ENCODE assay signal across 12 mouse cellular contexts in the genomic region with DNA sequence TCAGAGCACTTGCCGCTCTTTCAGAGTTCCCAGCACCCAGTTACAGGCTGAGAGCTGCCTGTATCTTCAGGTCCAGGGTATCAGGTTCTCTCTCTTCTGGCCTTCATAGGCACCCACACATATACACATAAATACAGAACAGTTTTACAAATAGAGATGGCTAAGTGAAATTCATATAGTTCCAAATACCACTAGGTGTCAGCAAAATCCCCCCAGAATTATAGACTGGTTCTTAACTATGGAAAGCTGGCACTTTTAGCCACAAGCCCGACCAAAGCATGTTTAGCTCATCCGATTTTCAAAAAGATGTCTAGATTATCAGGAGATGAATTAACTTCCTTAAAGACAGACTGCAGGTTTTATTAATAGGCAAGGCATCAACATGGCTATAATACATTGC.
A peak's percentile ranks its signal among the peaks of the same experiment; 100 is the strongest.
DNase-seq lines count a peak whose midpoint lies in the region; ATAC-seq and TF ChIP-seq lines count a peak whose summit lies in the region.
"Had no signal": no experiment of that assay in that cellular context is flagged by ENCODE, and none has a peak within 500 bp of the region (broad histone marks: within the 10 kb centered on the region; RNA-seq: fewer than 3 reads in every experiment).

No protein-coding gene starts in this region.

- intact Hi-C loops in heart, adult 2 months (cut with DNase I): no loop called here

- TF ChIP-seq EP300 in heart, adult 2 months (IDR thresholded peaks at IDR 0.05; ENCODE audit: insufficient read depth, low read depth, low read length): no peak

- H3K4me2 ChIP-seq in limb, embryonic 14.5 days (replicated peaks; ENCODE audit: low read depth, low read length, severe bottlenecking): no peak overlapping the region
- H3K4me2 ChIP-seq: neural tube, embryonic 13.5 days had no signal

- TF ChIP-seq CTCF in heart, adult 2 months (IDR thresholded peaks at IDR 0.05): 0 out of 2 replicates have a peak, but pooled peaks have one; percentile 12

- H3K9ac ChIP-seq in heart, adult 2 months (ENCODE audit: low read depth, low read length): no peak overlapping the region
- H3K9ac ChIP-seq in limb, embryonic 14.5 days (ENCODE audit: low read depth, low read length, severe bottlenecking): no peak overlapping the region
- H3K9ac ChIP-seq: neural tube, embryonic 13.5 days had no signal

- no peaks in the 10 kb centered on the region for H3K9me3 ChIP-seq in limb, embryonic 14.5 days (ENCODE audit: control insufficient read depth, low read length)
- H3K9me3 ChIP-seq in limb, embryonic 10.5 days (replicated peaks): no peaks in the 10 kb centered on the region
- H3K9me3 ChIP-seq: neural tube, embryonic 13.5 days had no signal

- no peaks in the 10 kb centered on the region for H3K4me1 ChIP-seq in heart, adult 2 months (ENCODE audit: control insufficient read depth, insufficient read depth, low read length)
- H3K4me1 ChIP-seq in limb, embryonic 14.5 days (ENCODE audit: control insufficient read depth, insufficient read depth, low read length): no peaks in the 10 kb centered on the region
- H3K4me1 ChIP-seq in limb, embryonic 10.5 days: no peaks in the 10 kb centered on the region
- H3K4me1 ChIP-seq: heart, embryonic 10.5 days; neural tube, embryonic 13.5 days had no signal

- WGBS in heart, adult 2 months: 51% methylated on average over 3 of the region's 3 CpGs
- 67% methylated on average over 3 of the region's 3 CpGs for WGBS in limb, embryonic 14.5 days
- 78% methylated on average over 3 of the region's 3 CpGs for WGBS in limb, embryonic 10.5 days

- H3K4me3 ChIP-seq in heart, adult 2 months: no peak overlapping the region
- H3K4me3 ChIP-seq in limb, embryonic 14.5 days (replicated peaks; ENCODE audit: low read length): no peak overlapping the region
- H3K4me3 ChIP-seq in limb, embryonic 10.5 days: no peak overlapping the region
- H3K4me3 ChIP-seq: heart, embryonic 10.5 days; neural tube, embryonic 13.5 days had no signal

- H3K27me3 ChIP-seq in heart, adult 2 months (ENCODE audit: control insufficient read depth, insufficient read depth, low read length): no peaks in the 10 kb centered on the region
- no peaks in the 10 kb centered on the region for H3K27me3 ChIP-seq in limb, embryonic 14.5 days (ENCODE audit: control insufficient read depth, insufficient read depth, low read length)
- no peaks in the 10 kb centered on the region for H3K27me3 ChIP-seq in limb, embryonic 10.5 days (ENCODE audit: low read depth, poor library complexity, severe bottlenecking)
- H3K27me3 ChIP-seq: neural tube, embryonic 13.5 days had no signal

- no peak for ATAC-seq in limb, embryonic 14.5 days (ENCODE audit: low FRiP score, low read depth)
- ATAC-seq: inflammation-experienced regulatory T-cells, adult 6 months had no signal

- no peak for DNase-seq in heart, adult 2 months
- no peak for DNase-seq in heart, postnatal 4 days
- DNase-seq in limb, embryonic 14.5 days (ENCODE audit: low spot score): peak; percentile 40
- DNase-seq in limb, embryonic 10.5 days (ENCODE audit: low spot score): no peak
- DNase-seq in 416B (ENCODE audit: low read depth) (peak; percentile 39), adipocyte (ENCODE audit: low spot score) (peak; percentile 35)
- no peak for DNase-seq in gastrocnemius, postnatal 25 days
- no peak for DNase-seq in gastrocnemius, adult 8-10 months (ENCODE audit: low spot score in 2 of 2)
- DNase-seq: right cerebral cortex, postnatal 4 days had no signal

- H3K79me2 ChIP-seq in heart, adult 2 months (replicated peaks; ENCODE audit: control insufficient read depth, insufficient read depth, low read length): no peaks in the 10 kb centered on the region

- TF ChIP-seq POLR2A in heart, adult 2 months (IDR thresholded peaks at IDR 0.05; ENCODE audit: insufficient read depth, low read depth, low read length): no peak
- TF ChIP-seq POLR2A in limb, embryonic 14.5 days (IDR thresholded peaks at IDR 0.05; ENCODE audit: borderline replicate concordance, extremely low read depth, insufficient read depth, insufficient read length): no peak

- no peak overlapping the region for H3K27ac ChIP-seq in heart, adult 2 months
- no peak overlapping the region for H3K27ac ChIP-seq in limb, embryonic 14.5 days (replicated peaks; ENCODE audit: low read depth, low read length)
- no peak overlapping the region for H3K27ac ChIP-seq in limb, embryonic 10.5 days
- H3K27ac ChIP-seq: heart, embryonic 10.5 days; neural tube, embryonic 13.5 days had no signal

- no peaks in the 10 kb centered on the region for H3K36me3 ChIP-seq in heart, adult 2 months (ENCODE audit: control insufficient read depth, insufficient read depth, low read length)
- H3K36me3 ChIP-seq in limb, embryonic 14.5 days (ENCODE audit: control insufficient read depth, insufficient read depth, low read length): no peaks in the 10 kb centered on the region
- H3K36me3 ChIP-seq in limb, embryonic 10.5 days: no peaks in the 10 kb centered on the region
- H3K36me3 ChIP-seq: heart, embryonic 10.5 days; neural tube, embryonic 13.5 days had no signal

Comparison
In these comparisons a context has a peak if more than half of its experiments do, and no peak if none do; other contexts are left out.
1. DNase-seq: peak in limb, embryonic 14.5 days (single experiment), 416B (single experiment) and adipocyte (single experiment); none in heart, adult 2 months (0 of 2), heart, postnatal 4 days (single experiment), limb, embryonic 10.5 days (single experiment), gastrocnemius, postnatal 25 days (single experiment) and gastrocnemius, adult 8-10 months (0 of 2).